Mouse (Mus musculus) T-cell, adult 2 months (primary cell): ENCODE measurements around the gene Htr5a.

Source experiments
- DNase-seq: peaks from one replicate; pipeline ENCODE4 v3.0.0; 2022; ENCODE audit warnings: low spot score

Htr5a gene

GRCm38 (mm10) chr5:27881261-27881660 lies 39.3 kb downstream of the Htr5a start:
- DNase-seq: no peak

DNA sequence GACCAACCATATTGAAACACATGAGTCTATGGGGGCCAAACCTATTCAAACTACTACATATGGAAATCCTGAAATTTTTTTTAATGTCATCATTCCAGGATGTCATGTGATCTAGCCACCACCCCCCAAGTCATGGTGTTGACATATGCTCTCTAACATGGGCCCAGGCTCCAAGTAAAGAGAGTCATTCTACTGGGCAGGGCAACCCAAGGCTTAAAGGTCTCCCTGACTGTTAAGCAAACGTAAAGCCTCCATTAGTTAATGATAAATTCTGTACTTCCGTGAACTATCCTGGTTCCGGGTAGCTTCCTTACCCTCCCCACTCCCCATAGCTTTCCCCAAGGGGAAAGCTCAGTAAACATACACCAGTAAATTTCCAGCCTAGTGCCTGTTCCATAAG lies 46.1 kb downstream of the Htr5a start:
- no peak for DNase-seq

- DNase-seq: no peak
These were observed 54.0 kb downstream of the Htr5a start for GRCm38 (mm10) chr5:27895961-27896360.

- no peak for DNase-seq
These were observed 57.8 kb downstream of the Htr5a start for GRCm38 (mm10) chr5:27899756-27900155.

GRCm38 (mm10) chr5:27900186-27900585 lies 58.2 kb downstream of the Htr5a start:
- DNase-seq: no peak
